1 mouse cellular context compared by ENCODE assay signal in the genomic region with DNA sequence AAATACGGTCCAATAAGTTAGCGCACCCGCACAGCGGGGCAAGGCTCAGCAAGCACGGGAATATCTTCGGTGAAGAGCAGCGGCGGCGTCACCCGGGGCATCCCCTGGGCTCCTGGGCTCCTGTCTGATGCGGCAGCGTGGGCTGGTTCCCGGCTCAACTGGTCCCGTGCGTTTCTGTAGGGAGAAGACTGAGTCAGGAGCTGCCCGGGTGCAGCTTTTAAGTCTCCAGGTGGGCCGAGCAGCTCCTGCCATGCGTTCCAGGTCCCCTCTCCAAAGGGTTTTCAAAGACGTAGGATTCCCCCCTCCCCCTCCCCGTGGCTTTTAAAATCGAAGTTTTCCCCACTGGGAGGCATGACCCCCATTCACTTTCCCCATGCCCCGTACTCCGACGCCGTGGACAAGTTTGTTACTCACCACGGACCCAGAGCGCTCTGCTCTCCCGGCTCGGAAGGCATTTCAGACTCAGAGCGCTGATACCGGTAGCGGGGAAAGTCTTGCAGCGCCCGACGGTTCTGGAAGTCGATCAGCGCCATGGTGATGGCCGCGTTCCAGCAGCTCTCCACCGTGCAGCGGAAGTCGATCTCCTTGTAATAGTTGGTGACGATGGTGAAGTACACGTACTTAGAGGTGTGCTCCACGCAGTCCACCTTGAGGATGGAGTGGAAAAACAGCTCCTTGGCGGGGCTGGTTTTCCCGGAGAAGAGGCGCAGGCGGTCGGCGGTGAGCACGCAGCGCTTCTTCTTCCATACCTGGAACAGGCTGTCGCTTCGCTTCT.
TF ChIP-seq lines count a peak whose summit lies in the region.

No protein-coding gene starts in this region.

TF ChIP-seq in MEL, 35 proteins besides CTCF, POLR2A, EP300 and RAD21:
- TF ChIP-seq ZNF384 (IDR thresholded peaks at IDR 0.05; ENCODE audit: low read depth, low read length) (peak; percentile 18; the same call in 1 of the 2 replicates), POLR2AphosphoS2 (IDR thresholded peaks at IDR 0.05; ENCODE audit: low read length) (no peak), ETS1 (IDR thresholded peaks at IDR 0.05; ENCODE audit: low read depth, low read length) (peak; percentile 38; the same call in 1 of the 2 replicates), CHD1 (IDR thresholded peaks at IDR 0.05; ENCODE audit: low read depth, low read length) (peak; percentile 87; the same call in 1 of the 2 replicates), NELFE (IDR thresholded peaks at IDR 0.05; ENCODE audit: low read depth, low read length) (no peak), HCFC1 (IDR thresholded peaks at IDR 0.05; ENCODE audit: low read depth, low read length) (no peak; the same call in 1 of the 2 replicates), JUND (IDR thresholded peaks at IDR 0.05; ENCODE audit: low read depth, low read length) (no peak), GATA1 (IDR thresholded peaks at IDR 0.05; ENCODE audit: low read depth, low read length) (no peak), TBP (IDR thresholded peaks at IDR 0.05; ENCODE audit: low read depth, low read length) (no peak), UBTF (IDR thresholded peaks at IDR 0.05; ENCODE audit: borderline replicate concordance, insufficient read depth, low read depth, low read length) (peak; percentile 91; the same call in 1 of the 2 replicates), NRF1 (IDR thresholded peaks at IDR 0.05; ENCODE audit: insufficient read depth, low read depth, low read length, poor library complexity, severe bottlenecking) (no peak), E2F4 (IDR thresholded peaks at IDR 0.05; ENCODE audit: borderline replicate concordance, low read depth, low read length) (no peak), RCOR1 (IDR thresholded peaks at IDR 0.05; ENCODE audit: low read depth, low read length) (0 out of 2 replicates have a peak, but pooled peaks have one; percentile 5), ZC3H11A (IDR thresholded peaks at IDR 0.05; ENCODE audit: low read depth, low read length) (no peak), POLR2AphosphoS5 (IDR thresholded peaks at IDR 0.05; ENCODE audit: borderline replicate concordance, low read depth, low read length) (no peak), USF2 (IDR thresholded peaks at IDR 0.05; ENCODE audit: borderline replicate concordance in 1 of 2, insufficient read depth in 1 of 2, low read depth in 1 of 2, low read length in 2 of 2) (no peak), ZMIZ1 (IDR thresholded peaks at IDR 0.05; ENCODE audit: low read depth, low read length) (no peak), MYC (IDR thresholded peaks at IDR 0.05; ENCODE audit: low read depth, low read length) (no peak), USF1 (IDR thresholded peaks at IDR 0.05; ENCODE audit: low read depth, low read length) (no peak), MXI1 (IDR thresholded peaks at IDR 0.05; ENCODE audit: low read depth, low read length) (peak; percentile 59; the same call in 1 of the 2 replicates), KAT2A (conservative IDR thresholded peaks at IDR 0.05; ENCODE audit: low read depth, low read length) (no peak), MAZ (IDR thresholded peaks at IDR 0.05; ENCODE audit: low read depth, low read length) (0 out of 2 replicates have a peak, but pooled peaks have one; percentile 15), SIN3A (IDR thresholded peaks at IDR 0.05; ENCODE audit: low read length) (peak; percentile 28; the same call in 1 of the 2 replicates), MAX (IDR thresholded peaks at IDR 0.05; ENCODE audit: low read length) (no peak), MYB (IDR thresholded peaks at IDR 0.05; ENCODE audit: low read depth, low read length) (no peak), BHLHE40 (IDR thresholded peaks at IDR 0.05; ENCODE audit: borderline replicate concordance, low read depth, low read length) (no peak), ZKSCAN1 (IDR thresholded peaks at IDR 0.05; ENCODE audit: low read depth, low read length) (no peak), SMC3 (IDR thresholded peaks at IDR 0.05; ENCODE audit: low read depth, low read length) (no peak), TCF12 (IDR thresholded peaks at IDR 0.05; ENCODE audit: low read depth, low read length) (0 out of 2 replicates have a peak, but pooled peaks have one; percentile 2), GABPA (IDR thresholded peaks at IDR 0.05; ENCODE audit: low read depth, low read length) (no peak)
